Mouse (Mus musculus): ENCODE data around the gene Spaca7.
"Not testable (repeated sequence)": the region's sequence is repeated elsewhere in the genome, so short reads cannot be mapped to it uniquely, and the experiment has no call there.

The Spaca7 gene

GRCm38 (mm10) chr8:12572814-12573534 is at the start of gene Spaca7:
Gene Spaca7 (plus strand): TSS chr8:12573029.
- no peak for DNase-seq (ENCODE audit: low read depth in 2 of 2, low spot score in 2 of 2)

GRCm38 (mm10) chr8:12524279-12524678 is 48.5 kb upstream of the Spaca7 start:
- DNase-seq (ENCODE audit: low read depth in 2 of 2, low spot score in 2 of 2), result no peak

DNA sequence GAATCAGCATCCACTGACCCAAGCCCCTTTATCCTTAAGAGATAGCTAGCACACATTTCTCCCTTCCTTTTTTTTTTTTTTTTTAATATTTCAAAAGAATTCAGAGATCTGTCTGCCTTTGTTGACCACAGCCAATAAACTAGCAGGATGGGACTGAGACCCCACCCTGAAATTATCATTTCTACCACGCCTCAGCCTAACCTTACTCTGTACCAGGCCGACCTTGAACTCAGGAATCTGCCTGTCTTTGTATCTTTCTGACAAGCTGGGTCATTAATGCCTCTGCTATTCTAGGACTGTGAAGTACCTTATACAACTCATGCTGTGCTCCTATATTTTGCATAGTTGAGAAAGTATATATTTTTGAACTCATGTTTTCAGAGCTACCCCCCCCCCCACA is 44.2 kb upstream of the Spaca7 start:
- DNase-seq (ENCODE audit: low read depth in 2 of 2, low spot score in 2 of 2), result no peak

DNA sequence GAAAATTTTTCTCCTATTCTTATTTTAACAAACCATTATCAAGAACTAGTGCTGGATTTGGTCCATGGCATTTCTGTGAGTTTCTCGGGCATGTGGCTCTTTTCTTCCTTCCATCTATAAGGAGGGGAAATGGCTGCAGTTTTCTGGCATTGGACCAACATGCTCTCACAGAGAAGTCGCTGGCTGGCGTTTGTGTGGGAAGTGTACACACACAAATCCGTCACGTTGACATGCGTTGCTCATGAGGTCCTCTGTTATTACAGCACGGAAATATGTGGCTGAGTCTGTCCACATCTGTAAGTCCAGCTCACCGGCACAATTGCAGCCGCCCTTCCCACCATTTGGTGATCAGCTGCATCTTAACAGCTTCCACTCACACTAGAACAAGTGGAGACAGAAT is 37.2 kb upstream of the Spaca7 start:
- no peak for DNase-seq (ENCODE audit: low read depth in 2 of 2, low spot score in 2 of 2)

DNA sequence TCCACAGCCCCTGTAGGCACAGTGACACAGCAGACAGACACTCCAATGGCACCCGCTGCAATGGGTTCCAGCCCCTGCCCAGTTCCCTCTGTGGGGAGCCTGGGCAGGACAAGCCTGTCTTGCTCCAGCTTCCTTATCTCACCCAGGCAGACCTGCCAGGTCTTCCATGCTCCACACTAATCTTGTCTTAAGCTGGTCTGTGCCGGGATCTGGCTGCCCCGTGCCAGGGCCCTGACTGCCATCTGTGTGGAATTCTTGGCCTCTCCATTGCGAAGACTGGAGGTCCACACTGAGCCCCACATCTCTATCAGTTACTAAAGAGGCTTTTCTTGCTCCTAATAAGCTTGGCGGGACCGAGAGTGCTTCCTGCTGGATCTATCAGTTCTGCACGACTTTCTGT is 36.5 kb upstream of the Spaca7 start:
- no peak for DNase-seq (ENCODE audit: low read depth in 2 of 2, low spot score in 2 of 2)

- no peak for DNase-seq (ENCODE audit: low read depth in 2 of 2, low spot score in 2 of 2)
Observed at GRCm38 (mm10) chr8:12545236-12545635, 27.6 kb upstream of the Spaca7 start.

DNA sequence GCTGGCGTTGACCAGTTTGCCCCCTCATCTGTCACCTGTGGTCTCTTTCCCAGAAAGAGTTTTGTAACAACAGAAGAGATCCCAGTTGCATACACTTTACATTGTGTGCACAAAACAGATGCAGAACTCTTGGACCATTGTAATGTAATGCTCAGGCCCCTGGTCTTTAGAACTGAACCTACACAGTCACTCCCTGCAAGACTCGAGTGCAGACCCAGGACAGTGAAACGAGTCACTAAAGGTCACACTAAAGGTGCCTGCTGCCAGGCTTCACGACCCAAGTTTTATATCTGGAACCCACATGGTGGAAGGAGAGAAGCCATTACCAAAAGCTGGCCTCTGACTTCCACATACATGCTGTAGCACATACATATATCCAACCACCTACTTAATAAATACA is 27.2 kb upstream of the Spaca7 start:
- DNase-seq (ENCODE audit: low read depth in 2 of 2, low spot score in 2 of 2), result no peak

DNA sequence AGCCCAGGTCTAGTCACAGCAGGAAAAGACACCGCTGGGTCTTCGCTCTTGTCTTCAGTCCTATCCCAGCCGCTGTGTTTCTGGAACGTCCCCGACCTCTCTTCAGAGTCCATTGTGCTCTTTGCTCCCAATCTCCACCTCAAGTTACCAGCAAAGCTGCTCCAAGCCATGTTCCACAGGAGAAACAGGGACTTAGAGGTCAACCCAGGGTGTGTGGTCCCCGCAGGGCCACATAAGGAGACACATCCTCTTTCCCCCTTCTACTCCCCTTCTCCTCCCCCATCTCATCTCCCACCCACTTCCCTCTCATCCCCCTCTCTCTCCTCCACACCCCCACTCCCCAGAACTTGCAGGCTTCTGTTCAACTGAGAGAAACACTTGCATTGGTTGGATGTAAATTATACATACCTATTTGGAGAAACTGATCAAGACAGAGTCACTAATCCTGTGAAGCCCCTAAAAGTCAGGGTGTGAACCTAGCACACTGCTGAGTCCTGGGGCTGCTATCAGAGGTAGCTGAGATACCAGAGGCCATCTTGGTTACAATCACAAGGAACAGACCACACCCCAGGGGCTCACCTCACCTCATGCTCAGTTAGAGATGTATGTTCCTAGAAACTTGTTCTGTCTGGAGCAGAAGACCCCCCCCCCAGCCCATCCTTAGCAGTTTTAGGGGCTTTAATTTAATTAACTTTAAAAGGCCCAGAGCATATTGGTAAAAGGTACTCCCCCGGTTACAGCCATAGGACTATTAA is 25.2 kb upstream of the Spaca7 start:
- no peak for DNase-seq (ENCODE audit: low read depth in 2 of 2, low spot score in 2 of 2)

- no peak for DNase-seq (ENCODE audit: low read depth in 2 of 2, low spot score in 2 of 2)
Observed at GRCm38 (mm10) chr8:12548255-12548654, 24.6 kb upstream of the Spaca7 start.

GRCm38 (mm10) chr8:12548680-12549079 is 24.1 kb upstream of the Spaca7 start:
- no peak for DNase-seq (ENCODE audit: low read depth in 2 of 2, low spot score in 2 of 2)

DNA sequence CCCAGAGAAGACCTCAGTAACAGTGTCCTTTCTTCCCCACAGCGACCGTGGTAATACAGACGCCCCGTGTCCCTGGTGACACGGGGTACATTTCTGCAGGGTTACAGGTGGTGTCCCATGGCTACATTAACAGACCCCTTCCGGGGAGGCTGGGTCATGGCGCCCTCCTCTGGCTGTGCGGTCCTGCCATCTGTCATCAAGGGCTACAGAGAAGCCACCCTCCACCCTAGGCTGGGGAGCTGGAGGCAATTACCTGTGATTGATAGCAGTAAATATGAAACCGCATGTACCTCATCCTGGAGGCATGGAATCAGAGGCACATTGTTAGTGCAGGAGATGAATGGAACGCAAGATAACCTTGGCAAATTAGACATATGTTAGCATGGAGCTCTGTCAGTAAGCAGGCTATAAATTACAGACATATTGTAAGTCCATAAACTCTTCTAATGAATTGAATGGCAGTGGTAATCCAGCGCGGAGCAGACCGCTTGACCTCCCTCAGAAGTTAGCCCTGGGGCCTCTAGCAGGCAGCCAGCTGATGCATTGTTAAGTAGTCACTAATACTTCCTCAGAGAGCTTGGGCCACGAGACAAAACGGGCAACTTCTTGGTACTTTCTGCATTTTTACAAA is 17.2 kb upstream of the Spaca7 start:
- DNase-seq (ENCODE audit: low read depth in 2 of 2, low spot score in 2 of 2), result no peak

DNA sequence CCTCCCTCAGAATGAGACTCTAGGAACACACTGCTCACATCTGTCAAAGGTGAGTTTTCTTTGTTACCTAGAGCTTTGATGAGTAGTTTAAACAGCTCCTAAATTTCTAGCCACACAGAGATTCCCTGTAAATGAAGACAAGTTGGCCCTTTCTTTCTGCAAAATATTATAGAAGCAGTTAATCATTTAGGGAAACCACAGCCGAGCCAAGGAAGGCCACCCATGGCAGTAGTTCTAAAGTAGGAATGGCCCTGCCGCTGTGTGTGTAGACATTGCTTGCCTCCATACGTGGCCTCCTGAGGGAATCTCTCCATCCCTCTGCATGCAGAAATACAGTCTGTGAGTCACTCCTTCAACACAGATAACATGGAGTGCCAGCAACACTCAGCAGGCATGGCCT is 14.0 kb upstream of the Spaca7 start:
- DNase-seq (ENCODE audit: low read depth in 2 of 2, low spot score in 2 of 2), result no peak

GRCm38 (mm10) chr8:12561403-12561960 is 11.3 kb upstream of the Spaca7 start:
- no peak for DNase-seq (ENCODE audit: low read depth in 2 of 2, low spot score in 2 of 2)

- no peak for DNase-seq (ENCODE audit: low read depth in 2 of 2, low spot score in 2 of 2)
Observed at GRCm38 (mm10) chr8:12564307-12564706, 8.5 kb upstream of the Spaca7 start.

DNA sequence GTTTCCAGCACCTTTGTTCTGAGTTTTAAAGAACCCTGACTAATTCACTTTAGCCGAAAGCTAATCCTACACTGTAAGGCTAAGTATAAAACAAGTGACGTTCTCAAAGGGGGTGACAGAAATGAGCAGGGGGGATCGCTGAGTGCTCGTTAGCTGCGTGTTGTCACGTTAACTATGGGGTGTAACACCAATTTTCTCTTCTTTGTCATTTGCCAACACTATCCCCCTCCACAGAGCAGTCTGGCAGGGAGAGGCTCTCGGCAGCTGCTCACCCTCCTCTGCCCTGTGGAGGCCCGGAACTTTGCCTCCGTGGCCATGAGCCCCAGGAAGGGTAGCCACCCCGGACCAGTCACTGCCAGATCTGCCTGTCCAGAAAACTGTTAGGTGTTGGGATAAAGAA is 7.3 kb upstream of the Spaca7 start:
- DNase-seq (ENCODE audit: low read depth in 2 of 2, low spot score in 2 of 2), result no peak

DNA sequence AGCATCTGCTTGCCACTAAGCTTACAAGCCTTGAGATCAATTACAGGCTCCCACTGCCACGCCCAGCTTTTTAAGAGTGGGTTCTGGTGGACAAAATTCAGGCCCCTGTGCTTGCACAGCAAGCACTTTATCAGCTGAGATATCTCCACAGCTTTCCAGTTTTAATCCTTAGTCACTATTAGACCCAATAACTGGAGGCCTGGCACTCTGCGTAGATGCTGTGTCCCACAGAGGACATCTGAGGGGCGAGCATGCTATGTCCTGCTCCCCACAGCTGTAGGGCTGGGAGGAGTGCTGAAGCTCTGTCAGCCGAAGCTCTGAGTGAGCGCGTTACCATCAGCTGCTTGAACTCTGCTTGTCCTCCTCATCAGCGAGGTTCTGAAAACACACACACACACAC is 6.3 kb upstream of the Spaca7 start:
- DNase-seq (ENCODE audit: low read depth in 2 of 2, low spot score in 2 of 2), result no peak

GRCm38 (mm10) chr8:12576003-12576402 is 3.2 kb downstream of the Spaca7 start:
- DNase-seq (ENCODE audit: low read depth in 2 of 2, low spot score in 2 of 2), result no peak

DNA sequence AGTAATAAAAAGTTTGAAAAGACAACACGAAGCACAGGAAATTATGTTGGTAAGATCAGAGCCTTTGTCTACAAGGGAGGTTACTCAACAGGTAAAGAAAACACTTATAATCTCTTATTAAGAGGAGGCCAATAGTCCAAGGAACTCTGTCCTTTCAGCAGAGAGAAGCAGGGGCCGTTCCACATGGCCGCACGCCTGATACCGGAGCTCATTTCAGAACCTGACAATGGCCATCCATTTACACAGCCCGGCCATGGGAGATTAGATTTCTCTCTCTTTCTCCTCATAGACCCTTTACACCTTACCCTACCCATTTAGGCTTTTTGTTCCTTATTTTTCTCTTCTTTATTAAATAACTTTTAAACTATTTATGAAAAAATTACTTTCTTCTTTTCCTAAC is 3.9 kb downstream of the Spaca7 start:
- DNase-seq (ENCODE audit: low read depth in 2 of 2, low spot score in 2 of 2), result no peak

DNA sequence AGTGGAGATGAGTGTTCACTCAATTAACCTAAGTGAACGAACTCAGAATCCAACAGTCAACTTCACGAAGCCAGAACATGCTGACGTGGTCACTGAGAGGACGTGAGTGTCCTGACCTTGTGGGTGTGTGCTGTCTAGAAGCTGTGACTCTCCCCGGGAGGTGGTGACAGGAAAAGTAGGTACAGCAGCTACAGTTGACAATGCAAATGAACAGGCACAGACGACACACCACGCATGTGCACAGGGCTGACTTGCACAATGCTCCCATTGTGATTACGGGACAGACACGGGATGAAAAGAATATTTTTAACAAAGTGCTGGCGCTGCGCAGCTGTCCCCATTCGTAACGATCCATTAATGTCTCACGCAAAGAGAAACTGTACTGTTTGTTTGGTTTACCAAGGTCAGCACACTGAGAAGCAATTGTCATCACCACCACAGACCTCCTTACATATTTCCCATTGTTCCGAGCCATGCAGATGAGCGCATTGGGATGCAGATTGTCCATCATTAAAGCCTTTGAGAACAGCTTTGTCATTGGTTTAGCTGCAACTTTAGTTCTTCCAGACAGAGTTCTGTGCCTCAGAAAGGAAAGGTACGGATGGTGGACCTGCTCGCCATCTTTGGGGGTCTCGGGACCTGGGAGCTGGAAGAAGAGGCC is 6.6 kb downstream of the Spaca7 start:
- not testable (repeated sequence) for DNase-seq (ENCODE audit: low read depth in 2 of 2, low spot score in 2 of 2)

GRCm38 (mm10) chr8:12583785-12584184 is 11.0 kb downstream of the Spaca7 start:
- DNase-seq (ENCODE audit: low read depth in 2 of 2, low spot score in 2 of 2), result no peak

DNA sequence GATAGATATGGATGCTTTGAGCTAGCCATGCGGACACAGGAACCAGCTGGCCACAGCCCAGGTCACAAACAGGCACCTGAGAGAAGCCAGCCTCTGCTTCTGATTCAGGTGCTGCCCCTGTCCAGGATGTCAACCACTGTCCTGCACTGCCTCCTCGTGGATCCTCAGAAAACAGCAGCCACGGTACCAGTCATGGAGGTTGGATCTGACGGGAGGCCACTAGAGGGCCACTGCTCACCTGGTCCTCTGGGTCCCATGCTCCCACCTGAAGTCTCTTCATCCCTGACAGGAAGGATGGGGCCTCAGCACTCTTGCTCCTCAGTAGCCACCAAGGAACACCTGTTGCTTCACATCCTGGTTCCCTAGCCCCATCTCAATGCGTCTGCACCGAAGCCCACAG is 34.4 kb downstream of the Spaca7 start:
- peak; percentile 32 to 68 for DNase-seq (ENCODE audit: low read depth in 2 of 2, low spot score in 2 of 2)

Data from CD8-positive naive resting alpha-beta T cell, adult 2 months (primary cell).